Mouse (Mus musculus) neutrophil, adult 5-6 weeks (primary cell): ENCODE measurements around the gene Slc22a14. TPM values are rescaled to one million over a fixed set of nuclear protein-coding genes. Genes with fewer than 3 reads are reported as not detected.

Source experiments
- ATAC-seq: fragments of 151-379, 151-347 bp; 2 replicates; pipeline ENCODE4 v1.8.0; 2017; ENCODE audit warnings: mild to moderate bottlenecking, moderate TSS enrichment; ENCODE audit not compliant: insufficient number of reproducible peaks, poor library complexity, low FRiP score, severe bottlenecking; ENCODE audit errors: extremely low read depth
- total RNA-seq: library from RNA; stranded (forward); fragments of 200-1000 nt; gene quantifications from 2 replicates; pipeline ENCODE4 v1.2.3, GENCODE M21; 2017

Slc22a14 gene
- total RNA-seq, 1 experiment from 2014 or later = not detected

DNA sequence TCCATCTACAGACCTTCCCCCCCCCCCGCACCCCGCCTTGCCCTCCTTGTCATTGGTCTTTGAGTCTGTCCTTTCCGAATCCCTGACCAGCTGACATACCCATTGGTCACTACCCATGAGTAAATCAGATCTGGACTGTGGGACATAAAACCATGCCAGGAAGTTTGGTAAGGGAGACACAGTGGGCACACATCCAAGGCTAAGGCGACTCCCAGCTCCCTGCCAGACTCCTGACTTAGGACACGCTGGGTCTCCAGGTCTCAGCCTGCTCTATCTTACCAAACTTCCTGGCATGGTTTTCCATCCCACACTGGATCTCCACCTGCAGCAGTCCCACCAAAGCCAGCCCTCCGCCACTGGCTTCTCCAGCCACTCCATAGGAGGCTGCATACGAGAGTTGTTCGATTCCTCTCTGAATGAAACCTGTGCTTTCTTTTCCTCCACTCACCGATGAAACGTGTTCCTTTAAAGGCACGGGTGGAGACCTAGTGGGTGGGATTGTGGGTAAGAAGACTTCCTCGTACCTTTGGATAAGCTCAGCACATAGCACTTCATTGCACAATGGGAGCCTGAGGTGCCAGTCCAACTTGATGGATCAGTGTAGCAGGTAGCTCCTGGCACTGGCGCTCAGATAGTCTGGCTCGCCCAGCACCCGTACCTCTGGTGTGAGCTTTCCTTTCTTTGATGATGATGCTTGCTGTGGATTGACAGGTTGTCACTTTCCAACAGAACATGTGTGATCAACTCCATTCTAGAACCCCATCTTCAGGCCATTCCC lies 35.0 kb downstream of the Slc22a14 start:
- ATAC-seq = no peak

GRCm38 (mm10) chr9:119328488-119328887 lies 36.9 kb downstream of the Slc22a14 start:
- ATAC-seq = no peak

- no peak for ATAC-seq
Observed at GRCm38 (mm10) chr9:119324130-119324529, 41.2 kb downstream of the Slc22a14 start.

DNA sequence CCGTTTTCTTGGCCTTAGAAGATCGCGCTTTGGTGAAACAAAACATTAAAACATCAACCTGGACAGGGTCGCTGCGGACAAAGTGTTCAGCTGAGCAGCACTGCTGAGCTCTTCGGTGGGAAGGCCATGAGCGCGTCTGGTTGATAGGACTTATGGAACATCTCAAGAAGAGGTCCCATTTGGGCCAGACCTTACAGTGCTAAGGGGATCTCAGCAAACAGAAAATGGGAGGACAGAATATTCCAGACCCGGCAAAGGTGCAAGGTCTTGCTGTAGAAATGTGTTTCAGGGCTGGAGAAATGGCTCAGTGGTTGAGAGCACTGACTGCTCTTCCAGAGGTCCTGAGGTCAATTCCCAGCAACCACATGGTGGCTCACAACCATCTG lies 42.1 kb downstream of the Slc22a14 start:
- no peak for ATAC-seq

- peak; percentile 94 for ATAC-seq
Observed at GRCm38 (mm10) chr9:119322289-119323259, 42.8 kb downstream of the Slc22a14 start, which contains the start of gene Oxsr1. Gene Oxsr1 (minus strand): TSS chr9:119322427.

GRCm38 (mm10) chr9:119321392-119322229 lies 43.7 kb downstream of the Slc22a14 start:
- ATAC-seq = no peak

DNA sequence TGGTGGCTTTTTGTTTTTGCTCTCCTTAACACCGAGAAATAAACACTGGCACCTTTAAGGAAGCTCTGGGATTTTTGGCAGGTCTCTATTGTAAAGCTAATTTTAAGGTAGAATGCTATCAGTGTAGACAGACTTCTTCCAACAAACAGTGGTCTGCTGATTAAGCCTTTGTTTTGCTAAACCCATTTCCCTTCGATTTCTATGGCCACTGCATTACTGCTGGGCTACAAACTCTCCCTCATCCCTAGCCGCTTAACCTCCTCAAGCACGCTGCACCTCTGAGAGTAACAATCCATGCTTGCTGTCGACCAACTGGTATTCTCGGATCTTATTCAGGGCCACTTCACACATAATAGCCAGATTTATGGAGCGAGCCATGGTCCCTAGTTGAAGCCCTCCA lies 44.4 kb downstream of the Slc22a14 start:
- ATAC-seq = no peak

- ATAC-seq = no peak
Observed at GRCm38 (mm10) chr9:119320446-119320845, 44.9 kb downstream of the Slc22a14 start.

DNA sequence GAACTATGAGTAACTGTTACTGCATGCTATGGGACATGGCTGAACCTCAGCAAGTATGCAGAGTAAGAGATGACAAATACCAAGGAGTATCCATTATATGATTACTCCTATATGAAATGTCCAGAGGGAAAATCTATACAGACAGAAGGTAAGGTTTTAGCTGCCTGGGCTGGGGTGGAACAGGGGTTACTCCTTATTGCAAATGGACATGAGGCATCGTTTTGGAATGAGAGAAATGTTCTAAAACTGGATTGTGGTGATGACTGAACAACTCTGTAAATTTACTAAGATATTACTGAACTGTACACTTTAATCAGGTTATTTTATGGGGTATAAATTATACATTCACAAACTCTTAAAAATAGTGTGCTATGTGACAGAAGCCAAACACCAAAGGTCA lies 46.5 kb downstream of the Slc22a14 start:
- no peak for ATAC-seq

- ATAC-seq = no peak
Observed at GRCm38 (mm10) chr9:119313096-119313495, 52.3 kb downstream of the Slc22a14 start.

GRCm38 (mm10) chr9:119309067-119309466 lies 56.3 kb downstream of the Slc22a14 start:
- no peak for ATAC-seq

GRCm38 (mm10) chr9:119305863-119306262 lies 59.5 kb downstream of the Slc22a14 start:
- no peak for ATAC-seq

DNA sequence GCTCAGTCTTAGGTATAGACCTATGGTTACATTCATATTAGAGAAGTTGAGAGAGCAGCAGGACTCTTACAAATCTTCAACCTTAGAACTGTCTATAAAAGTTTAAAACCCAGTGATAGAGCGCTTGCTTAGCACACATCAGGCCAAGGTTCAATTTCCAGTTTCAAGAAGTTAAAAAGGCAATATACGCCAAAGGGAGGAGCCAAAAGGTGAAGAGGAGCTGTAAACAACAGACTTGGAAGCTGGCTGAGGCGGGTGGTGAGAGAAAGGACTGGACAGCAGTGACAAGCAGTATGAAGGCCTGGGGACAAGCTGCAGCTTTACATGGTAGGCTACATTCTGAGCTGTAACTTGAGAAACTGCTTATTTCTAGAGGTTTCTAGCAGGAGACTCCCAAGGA lies 66.8 kb downstream of the Slc22a14 start:
- no peak for ATAC-seq

DNA sequence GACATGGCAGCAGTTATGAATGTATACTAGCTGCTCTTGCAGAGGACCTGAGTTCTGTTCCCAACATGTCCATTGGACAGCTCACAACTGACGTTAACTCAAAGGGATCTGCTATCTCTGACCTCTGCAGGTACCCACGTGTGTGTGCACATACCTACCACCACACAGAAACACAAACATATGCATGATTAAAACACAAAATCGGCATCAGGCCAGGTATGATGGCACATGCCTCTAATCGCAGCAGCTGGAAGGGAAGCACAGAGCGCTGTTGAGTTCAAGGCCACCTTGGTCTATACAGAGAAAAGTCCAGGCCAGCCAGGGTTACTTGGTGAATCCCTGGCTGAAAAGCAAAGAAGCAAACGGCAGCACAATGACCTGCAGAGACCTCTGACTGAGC lies 67.7 kb downstream of the Slc22a14 start:
- ATAC-seq = no peak

GRCm38 (mm10) chr9:119290791-119291190 lies 74.6 kb downstream of the Slc22a14 start:
- ATAC-seq = no peak

GRCm38 (mm10) chr9:119280894-119281682 lies 84.3 kb downstream of the Slc22a14 start:
- no peak for ATAC-seq

GRCm38 (mm10) chr9:119278031-119278430 lies 87.3 kb downstream of the Slc22a14 start:
- no peak for ATAC-seq

GRCm38 (mm10) chr9:119276321-119276720 lies 89.0 kb downstream of the Slc22a14 start:
- ATAC-seq = no peak
